Mouse (Mus musculus): ENCODE measurements around the gene Kif5c.
A peak's percentile ranks its signal among the peaks of the same experiment; 100 is the strongest.

Kif5c gene

DNA sequence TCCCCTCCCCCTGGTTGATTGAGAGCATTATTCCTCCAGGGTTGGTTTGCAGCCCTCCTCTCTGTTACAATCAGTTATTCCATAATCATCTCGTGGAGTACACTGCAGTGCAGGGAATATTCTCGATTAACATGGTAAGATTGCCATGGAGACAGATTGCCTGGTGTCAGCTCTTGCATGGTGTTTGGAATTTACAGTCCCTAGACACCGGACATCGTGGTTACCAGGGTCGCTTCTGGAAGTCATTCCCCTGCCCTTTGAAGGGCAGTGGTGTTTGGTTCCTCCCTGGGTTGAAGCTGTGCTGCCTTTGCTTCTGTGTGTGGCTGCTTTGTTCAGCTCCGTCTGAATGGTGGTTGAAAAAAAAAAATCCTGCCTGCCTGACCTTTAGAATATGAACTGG, 100.8 kb downstream of the Kif5c start:
- DNase-seq (ENCODE audit: low spot score in 2 of 2) = no peak

DNA sequence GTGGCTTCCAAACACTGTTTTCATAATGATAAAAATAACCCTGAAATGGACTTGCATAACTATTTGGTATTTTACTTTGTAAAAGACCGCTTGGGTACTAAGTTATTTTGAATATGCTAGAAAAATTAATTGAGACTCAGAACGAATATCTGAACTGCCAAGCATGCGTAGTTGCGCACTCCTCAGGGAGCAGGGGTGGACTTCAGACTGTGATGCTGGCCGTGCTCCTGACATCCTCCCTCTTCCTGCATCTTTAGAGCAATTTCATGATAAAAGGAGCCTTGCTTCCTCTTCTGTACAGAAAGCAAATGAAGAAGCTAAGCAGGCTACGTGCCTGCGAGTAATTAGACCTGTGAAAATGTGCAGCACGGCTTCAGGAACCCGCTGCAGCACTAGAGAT, 101.2 kb downstream of the Kif5c start:
- no peak for DNase-seq (ENCODE audit: low spot score in 2 of 2)

DNA sequence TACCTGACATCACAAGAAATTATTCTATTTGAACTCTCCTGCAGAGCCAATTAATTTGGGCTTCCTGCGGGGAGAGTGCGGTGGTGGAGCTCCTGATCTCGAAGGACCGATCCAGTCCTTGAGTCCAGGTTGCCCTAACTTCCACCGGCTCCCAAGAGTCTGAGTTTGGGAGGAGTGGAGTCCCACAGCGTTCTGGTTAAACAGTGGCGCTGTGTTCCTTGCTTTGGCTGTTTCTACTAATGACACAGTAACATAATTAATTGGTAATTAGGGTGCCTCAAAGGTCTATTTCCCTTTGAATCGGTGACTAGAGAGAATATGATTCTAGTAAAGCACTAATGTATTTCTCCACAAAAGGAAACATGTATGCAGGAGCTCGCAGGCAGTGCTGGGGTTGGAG, 103.2 kb downstream of the Kif5c start:
- DNase-seq (ENCODE audit: low spot score in 2 of 2) = no peak

DNA sequence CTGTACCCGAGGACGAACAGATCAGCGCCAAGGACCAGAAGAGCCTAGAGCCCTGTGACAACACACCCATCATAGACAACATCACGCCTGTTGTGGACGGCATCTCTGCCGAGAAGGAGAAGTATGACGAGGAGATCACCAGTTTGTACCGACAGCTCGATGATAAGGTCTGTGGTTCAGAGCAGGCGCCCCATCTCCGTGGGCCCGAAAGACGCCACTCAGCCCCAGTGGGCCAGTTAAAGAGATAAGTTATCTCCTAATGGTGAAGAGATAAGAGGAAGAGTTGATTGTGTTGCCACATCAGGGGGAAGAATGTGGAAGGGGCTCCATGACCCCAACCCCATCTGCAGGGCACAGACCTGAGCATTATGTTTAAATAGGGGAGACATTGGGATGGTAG, 103.9 kb downstream of the Kif5c start:
- DNase-seq (ENCODE audit: low spot score in 2 of 2) = no peak

DNA sequence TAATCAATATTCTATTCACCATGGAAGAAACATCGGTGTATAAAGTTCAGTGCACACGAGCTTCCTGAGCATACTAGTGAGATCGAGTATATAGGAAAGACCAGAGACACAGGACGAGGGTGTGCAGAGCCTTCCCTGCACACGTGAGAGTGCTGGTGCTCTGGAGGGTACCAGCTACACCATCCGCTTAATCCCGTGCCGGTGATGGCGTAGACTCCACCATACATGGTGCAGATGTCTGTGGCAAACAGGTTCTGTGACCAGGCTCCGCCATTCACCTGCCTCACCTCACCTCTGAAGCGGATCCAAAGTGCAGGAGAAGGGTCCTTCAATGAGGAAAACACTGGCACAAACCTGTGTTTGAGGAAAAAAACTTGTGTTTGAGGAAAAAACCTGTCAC, 107.6 kb downstream of the Kif5c start:
- DNase-seq (ENCODE audit: low spot score in 2 of 2) = no peak

DNA sequence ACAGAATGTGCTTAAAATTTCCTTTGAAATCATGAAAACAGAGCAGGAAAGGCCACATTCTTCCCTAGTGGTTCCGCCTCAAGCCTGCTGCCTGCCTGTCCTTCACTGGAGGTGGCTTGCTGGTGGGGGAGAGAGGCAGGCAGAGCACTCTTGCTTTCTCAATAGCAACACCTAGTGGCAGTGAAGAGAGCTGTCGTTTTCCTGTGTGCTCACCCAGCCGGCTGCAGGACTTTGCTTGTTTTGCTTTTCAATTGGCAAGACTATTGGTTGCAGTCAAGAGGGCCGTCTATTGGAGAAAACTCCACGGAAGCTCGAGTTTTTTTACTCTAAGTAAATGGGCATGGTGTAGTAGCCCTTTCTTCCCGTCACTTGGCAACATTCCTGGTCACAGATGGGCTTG, 108.1 kb downstream of the Kif5c start:
- DNase-seq (ENCODE audit: low spot score in 2 of 2) = peak; percentile 40 to 48

DNA sequence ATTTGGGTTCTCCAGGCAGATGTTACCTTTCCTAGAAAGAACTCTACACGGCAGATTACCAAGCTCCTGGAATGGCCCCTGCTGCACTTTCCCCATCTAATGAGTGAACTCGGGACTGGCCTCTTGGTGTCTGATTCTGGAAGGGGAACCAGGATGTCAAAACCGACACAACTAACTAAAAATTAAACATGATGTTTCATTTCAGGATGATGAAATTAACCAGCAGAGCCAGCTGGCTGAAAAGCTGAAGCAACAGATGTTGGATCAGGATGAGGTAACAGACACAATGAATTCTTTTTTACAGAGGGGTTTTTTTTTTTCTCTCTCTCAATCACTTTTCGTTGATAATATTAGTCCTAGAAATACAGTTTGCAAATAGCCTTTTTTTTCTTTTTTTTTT, 108.6 kb downstream of the Kif5c start:
- DNase-seq (ENCODE audit: low spot score in 2 of 2) = no peak

DNA sequence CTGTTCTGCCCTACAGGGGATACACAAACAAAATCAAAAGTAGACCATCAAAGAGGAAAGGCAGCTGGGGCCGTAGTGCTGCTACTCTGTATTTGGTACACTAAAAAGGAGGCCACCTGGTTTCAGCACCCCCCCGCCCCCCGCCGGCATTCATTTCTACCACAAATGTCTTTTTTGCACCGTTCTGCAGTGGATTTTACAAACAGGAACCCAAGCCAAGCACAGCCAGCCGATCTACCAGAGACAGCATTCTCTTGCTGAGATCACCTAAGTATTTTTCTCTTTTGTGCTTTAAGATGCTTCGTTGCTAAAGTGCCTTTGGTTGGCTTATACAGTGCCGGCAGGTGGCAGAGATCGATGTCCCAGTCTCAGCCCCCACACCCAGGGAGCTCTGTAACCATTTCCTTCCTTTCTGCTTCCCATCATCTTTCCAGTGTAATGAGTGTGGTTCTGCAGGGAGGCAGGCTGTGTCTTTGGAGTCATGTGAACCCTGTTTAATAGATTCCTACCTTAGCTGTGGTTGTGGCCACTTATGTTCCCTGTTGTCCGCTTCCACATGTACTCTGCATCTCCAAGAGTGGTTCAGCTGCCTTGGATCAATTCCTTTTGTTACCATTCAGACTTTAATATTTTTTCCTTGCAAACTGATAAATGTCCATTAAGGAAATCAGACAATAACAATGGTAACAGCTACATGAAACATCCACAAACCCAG, 110.0 kb downstream of the Kif5c start:
- DNase-seq (ENCODE audit: low spot score in 2 of 2) = no peak

DNA sequence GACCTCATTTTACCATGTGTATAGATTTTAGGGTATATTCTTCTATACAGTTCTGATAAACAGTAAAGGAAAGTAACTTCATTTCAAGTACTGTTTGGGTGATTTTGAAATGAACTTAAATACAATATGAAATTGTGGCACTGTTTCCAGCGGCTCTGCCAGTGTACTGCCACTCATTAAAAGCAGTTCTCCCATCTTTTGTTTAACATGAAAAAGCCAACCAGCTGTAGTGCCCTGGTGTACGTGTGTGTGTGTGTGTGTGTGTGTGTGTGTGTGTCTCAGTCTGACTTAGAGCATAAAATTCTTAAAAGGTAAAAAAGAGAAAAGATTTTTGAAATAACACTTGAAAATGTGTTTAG, 110.5 kb downstream of the Kif5c start:
- no peak for DNase-seq (ENCODE audit: low spot score in 2 of 2)

DNA sequence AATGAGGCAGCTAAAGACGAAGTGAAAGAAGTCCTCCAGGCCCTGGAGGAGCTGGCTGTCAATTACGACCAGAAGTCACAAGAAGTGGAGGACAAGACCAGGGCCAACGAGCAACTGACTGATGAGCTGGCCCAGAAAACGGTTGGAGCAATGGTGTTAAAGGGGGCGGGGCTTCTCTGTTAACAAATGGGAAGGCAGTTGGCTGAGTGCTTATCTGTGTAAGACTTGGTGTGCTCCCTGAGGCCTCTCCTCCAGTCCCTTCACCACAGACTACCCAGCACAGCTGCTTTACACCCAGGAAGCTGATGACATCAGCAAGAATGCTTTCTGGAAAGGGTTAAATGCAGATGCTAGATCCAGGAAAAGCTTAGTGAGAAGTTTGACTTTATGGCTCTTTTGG, 111.1 kb downstream of the Kif5c start:
- peak; percentile 28 to 57 for DNase-seq (ENCODE audit: low spot score in 2 of 2)

DNA sequence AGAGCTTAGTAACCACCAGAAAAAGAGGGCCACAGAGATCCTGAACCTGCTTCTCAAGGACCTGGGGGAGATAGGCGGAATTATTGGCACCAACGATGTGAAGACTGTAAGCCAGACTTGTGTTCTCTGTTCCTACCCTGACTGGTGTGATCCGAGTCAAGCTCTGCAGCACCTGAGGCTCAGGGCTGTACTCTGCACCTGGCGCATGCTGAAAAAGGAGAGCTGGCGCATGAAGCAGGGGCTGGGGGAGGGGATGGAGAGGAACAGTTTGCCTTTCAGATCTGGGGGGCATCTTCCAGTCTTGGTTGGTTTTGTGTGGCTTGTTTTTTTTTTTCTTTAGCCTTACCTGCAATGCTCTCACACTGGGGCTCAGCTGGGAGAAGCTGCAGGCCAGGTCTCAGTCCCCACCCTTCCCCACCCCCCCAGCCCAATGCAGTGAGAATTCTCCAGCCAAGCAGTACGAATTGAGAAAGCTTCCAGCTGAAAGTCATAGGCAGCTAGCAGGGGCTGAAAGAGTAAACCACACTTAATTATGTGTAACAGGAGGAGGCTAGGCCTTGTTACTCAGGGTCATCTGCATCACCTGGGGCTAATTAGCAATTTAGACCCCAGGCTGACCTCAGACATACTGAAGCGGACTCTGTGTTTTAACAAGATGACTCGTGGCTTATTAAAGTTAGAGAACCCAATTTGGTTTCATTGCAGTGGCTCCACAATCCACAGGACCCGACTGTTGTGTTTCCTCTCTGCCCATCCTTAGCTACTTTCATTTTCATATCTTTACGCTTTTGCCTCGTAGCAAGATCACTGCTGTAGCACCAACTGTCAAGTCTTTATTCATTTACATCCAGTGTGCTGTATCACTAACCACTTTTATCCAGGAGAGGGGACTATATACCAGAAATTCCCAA, 113.9 kb downstream of the Kif5c start:
- DNase-seq (ENCODE audit: low spot score in 2 of 2) = peak in 1 of 2 experiments; percentile 11

DNA sequence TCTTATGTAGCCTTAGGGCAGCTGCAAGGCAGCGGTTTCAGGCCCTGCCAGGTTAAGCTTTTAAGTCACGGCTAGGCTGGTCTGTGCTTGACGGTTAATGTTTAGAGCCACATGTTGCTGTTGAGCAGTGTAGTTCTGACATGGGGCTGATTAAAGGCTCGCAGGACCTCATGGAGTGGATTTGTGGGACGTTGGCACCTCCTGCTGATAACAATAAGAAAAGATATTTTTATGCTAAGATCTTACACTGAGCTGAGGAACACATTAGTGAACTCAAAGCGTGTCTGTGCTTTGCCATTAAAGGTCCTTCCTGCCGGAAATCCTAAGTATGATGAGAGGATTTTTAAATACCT, 114.5 kb downstream of the Kif5c start:
- peak; percentile 14 for DNase-seq (ENCODE audit: low spot score in 2 of 2)

DNA sequence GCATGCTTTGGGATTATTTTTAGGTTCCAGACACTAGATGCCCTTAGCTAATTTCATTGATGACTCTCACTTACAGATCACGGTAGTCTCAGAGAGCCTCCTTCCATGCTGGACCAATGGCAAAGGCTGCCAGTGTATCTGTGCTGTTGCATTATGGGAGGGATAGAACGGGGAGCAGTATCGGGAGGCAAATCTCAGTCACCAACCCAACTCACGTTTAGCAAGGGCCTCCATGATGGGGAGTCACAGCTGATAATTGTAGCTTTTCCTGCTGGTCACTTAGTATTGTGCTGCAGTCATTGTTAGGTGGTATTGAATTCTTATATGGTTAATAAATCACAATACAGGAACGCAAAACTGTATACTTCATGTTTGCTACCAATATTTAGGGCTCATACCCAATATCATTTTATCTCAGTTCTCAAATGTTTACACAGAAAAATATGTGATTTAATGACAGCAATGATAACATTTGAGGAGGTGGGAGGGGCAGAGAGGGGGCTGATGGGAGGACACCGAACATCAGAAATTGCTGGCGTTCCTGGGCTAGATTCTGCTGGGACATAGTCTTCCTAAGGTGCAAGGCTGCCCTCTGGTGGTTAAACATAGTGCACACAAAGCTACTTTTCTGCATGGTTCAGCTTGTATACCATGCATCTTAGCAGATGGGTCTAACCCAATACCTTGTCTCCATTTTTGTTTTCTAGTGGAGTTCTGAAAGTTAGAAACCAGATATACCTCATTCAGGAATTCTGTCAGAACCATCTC, 115.1 kb downstream of the Kif5c start:
- DNase-seq (ENCODE audit: low spot score in 2 of 2) = peak; percentile 58 to 70

DNA sequence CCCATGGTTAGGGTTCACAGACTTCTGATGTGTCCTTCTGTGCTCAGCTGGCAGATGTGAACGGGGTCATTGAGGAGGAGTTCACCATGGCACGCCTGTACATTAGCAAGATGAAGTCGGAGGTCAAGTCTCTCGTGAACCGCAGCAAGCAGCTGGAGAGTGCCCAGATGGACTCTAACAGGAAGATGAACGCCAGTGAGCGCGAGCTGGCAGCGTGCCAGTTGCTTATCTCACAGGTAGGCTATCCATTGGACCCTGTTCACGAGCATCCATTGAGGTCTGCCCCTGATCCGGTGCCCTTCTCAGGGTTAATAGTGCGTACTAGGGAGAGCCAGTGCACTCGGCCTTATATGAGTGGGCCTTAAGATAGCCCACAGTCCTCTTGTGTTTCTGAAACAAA, 116.3 kb downstream of the Kif5c start:
- DNase-seq (ENCODE audit: low spot score in 2 of 2) = no peak

DNA sequence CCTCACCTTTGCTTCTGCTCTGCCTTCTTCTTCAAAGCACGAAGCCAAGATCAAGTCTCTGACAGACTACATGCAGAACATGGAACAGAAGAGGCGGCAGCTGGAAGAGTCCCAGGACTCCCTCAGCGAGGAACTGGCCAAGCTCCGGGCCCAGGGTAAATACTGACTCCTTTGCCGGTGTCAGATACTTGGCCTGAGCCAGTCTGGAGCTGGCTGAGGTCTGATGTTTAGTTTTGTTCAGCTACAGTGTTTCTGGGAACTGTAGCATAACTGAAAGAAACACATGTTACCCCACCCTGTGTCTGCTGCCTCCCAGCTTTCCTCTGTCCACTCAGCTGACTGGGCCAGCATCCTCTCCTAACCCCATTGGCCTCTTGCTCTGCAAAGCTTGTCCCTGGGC, 119.9 kb downstream of the Kif5c start:
- no peak for DNase-seq (ENCODE audit: low spot score in 2 of 2)

DNA sequence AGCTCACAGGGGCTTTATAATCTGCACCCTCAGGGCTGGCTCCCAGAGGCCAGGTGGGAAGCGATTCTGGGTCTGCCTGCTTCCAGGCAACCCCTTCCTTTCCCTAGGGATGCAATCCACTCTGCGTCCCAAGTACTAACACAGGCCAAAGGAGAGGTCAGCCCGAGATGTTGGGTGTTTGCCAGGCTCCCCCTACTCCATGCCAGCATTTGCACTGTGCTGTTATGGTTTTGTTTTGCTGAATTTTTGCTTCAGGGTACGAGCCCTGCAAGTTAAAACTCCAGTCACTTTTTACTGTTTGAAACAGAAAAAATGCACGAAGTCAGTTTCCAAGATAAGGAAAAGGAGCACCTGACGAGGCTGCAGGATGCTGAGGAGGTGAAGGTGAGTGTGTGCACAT, 121.9 kb downstream of the Kif5c start:
- DNase-seq (ENCODE audit: low spot score in 2 of 2) = no peak

DNA sequence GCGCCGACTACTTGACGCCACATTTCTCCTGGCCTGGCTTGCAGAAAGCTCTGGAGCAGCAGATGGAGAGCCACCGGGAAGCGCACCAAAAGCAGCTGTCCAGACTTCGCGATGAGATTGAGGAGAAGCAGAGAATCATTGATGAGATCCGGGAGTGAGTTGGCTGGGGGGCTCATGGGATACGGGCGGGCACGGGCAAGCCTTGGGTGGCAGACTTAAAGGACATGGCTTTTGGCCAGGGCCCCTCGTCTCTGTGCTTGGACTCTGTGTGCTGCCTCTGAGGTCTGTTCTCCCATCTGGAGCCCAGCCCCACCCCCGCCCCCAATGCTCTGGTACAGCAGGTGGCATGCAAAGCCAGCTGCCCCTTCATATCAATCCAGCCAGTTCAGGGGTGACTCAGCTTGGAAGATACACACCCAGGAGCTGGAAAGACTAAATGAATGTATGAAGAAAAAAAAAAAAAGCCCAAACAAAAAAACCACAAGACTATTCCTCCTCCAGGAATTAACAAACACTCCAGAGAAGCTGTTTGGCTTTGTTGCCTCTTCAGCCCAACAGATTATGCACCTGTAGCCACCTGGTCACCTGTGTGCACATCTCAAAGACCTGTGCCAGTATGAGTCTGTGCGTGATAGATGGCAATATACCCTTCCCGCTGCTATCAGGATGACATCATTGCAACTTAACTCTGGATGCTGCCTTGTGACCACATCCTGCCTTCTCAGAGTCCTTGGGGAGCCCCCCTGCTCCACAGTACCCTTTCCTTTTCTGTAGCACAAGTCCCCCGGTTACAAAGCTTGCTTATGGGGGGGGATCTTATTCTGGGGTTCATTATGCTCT, 123.0 kb downstream of the Kif5c start:
- DNase-seq (ENCODE audit: low spot score in 2 of 2) = no peak

DNA sequence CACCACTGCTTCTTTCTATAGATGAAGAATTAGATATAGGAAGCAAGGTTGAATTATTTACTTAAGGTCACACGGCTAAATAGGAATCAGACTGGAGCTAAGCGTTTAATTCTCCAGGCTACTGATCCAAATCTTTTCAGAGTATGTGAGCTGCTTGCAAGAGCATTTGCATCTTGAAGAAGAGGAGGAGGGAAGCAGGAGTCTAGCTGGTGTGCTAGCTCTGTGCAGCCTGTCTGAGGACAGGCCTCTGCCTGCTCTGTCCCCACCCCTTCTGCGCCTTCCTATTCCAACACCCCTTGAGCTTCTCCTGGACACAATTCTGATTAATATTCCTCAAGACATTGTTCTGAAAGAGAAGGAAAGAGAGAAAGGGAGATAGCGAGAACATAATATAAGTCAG, 123.8 kb downstream of the Kif5c start:
- DNase-seq (ENCODE audit: low spot score in 2 of 2) = no peak

DNA sequence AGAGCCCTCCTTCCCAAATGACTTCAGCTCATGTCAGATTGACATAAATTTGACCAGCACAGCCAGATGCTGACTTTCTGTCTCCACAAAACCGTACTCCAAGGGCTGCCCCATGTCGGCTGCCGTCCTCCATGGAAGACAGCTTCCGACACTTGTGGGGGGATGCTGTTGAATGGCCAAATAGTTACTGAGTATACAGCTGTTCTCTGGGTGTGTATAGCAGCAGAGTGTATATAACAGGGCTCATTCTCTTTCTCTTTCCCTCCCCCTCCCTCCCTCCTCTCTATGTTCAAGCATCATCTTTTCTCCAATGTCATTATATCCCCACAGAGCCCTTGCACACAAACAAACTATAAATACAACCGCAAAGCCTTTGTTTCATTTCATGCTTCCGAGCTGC, 124.7 kb downstream of the Kif5c start:
- DNase-seq (ENCODE audit: low spot score in 2 of 2) = no peak

DNA sequence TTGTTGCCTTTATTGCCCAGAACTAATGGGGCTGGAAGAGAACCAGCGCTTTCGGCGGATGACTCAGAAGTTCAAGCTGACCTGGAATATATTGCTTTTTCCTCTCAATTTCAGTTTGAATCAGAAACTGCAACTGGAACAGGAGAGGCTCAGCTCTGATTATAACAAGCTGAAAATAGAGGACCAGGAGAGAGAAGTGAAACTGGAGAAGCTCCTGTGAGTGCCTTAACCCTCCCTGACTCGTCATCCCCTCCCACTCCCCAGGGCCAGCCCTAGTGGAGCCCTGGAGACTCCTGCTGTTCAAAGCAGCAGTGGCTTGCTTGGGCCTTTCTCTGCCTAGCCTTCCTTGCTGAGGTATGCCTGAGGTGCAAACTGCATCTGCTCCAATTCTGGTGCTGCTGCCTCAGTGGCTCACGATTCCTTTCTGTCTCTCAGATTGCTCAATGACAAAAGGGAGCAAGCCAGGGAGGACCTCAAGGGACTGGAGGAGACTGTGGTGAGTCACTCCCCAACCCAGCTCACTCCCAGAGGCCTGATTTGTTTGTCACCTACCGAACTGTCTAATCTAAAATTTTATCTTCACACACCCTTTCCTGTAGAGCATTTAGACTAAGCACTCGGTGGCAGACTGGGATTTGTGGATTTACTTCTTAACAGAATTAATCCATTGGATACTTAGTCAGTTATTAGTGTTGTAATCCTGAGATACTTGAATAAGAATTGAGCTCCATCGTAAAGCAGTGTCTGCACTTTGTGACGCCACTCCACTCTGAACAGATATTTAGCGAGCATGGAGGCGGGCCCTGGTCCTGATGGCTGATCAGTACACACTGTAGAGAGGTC, 125.4 kb downstream of the Kif5c start:
- peak; percentile 12 to 16 for DNase-seq (ENCODE audit: low spot score in 2 of 2)

Measured in spleen, postnatal 36 days (tissue).